Mouse (Mus musculus): ENCODE data around the gene Pou6f1. TPM values are rescaled to one million over a fixed set of nuclear protein-coding genes. Genes with fewer than 3 reads are reported as not detected.
"Not testable (repeated sequence)": the region's sequence is repeated elsewhere in the genome, so short reads cannot be mapped to it uniquely, and the experiment has no call there.

The Pou6f1 gene
- polyA plus RNA-seq, 1 experiment from 2014 or later, result 12.3 TPM

DNA sequence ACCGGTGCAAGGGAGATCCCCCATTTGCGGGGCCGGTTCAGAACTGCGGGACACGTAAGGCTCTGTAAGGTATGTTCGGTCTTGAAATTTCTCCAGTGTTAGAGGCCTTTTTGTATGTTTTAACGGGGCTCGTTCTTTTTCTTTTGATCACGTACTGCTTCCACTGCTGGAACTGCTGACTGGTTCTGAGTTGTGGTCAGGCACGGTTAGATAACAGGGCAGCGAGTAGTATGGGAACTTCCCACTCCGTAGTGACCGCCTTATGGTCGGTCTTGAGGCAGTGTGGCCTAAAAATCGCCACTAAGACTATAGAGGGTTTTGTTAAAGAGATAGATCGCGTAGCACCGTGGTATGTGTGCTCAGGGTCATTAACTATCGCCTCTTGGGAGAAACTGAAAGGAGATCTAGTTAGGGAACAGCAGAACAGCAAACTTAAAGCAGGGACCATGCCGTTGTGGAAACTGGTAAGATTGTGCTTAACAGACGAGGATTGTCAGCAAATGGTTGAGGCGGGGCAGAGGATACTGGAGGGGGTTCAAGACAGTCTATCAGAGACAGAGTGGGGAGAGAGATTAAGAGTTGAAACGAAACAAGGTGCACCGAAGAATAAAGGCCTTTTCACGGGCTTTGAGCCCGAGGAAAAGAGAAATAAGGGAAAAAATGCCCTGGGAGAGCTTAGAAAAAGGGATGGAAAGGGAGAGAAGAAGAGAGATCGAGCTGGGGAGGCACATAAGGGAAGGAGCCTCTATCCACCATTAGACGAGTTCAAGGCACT, 56.7 kb downstream of the Pou6f1 start:
- not testable (repeated sequence) for ATAC-seq (ENCODE audit: insufficient number of reproducible peaks, low FRiP score, low TSS enrichment, low read depth); H3K4me3 ChIP-seq (replicated peaks); H3K27ac ChIP-seq (replicated peaks); H3K27me3 ChIP-seq; H3K4me2 ChIP-seq (replicated peaks); H3K4me1 ChIP-seq; H3K9ac ChIP-seq; H3K9me3 ChIP-seq (replicated peaks)
- peaks cover 19% of the 10 kb centered on the region for H3K36me3 ChIP-seq
- 94% methylated on average over 27 of the region's 28 CpGs for WGBS

DNA sequence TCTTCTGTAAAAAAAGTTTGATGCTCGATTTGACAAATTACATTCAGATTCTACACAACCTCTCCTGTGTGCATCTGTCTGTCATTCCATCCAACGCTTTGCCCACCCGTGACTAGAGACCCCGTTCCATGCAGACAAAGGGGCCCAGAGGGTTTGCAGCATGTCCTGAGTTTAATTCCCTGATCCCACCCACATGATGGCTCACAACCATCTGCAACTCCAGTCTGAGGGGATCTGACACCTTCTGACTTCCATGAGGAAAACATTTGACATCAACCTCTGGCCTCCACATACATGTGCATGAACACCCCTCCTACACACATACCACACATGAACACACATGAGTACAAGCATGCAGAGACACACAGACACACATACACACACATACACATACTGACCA, 58.4 kb downstream of the Pou6f1 start:
- no peak overlapping the region for H3K4me3 ChIP-seq (replicated peaks)
- H3K27ac ChIP-seq (replicated peaks), result no peak overlapping the region
- H3K9me3 ChIP-seq (replicated peaks), result no peaks in the 10 kb centered on the region
- no peak overlapping the region for H3K9ac ChIP-seq
- no peaks in the 10 kb centered on the region for H3K27me3 ChIP-seq
- no peak overlapping the region for H3K4me2 ChIP-seq (replicated peaks)
- WGBS, result 87% methylated on average over 4 of the region's 4 CpGs
- no peaks in the 10 kb centered on the region for H3K4me1 ChIP-seq
- peaks cover 22% of the 10 kb centered on the region for H3K36me3 ChIP-seq
- ATAC-seq (ENCODE audit: insufficient number of reproducible peaks, low FRiP score, low TSS enrichment, low read depth), result no peak

DNA sequence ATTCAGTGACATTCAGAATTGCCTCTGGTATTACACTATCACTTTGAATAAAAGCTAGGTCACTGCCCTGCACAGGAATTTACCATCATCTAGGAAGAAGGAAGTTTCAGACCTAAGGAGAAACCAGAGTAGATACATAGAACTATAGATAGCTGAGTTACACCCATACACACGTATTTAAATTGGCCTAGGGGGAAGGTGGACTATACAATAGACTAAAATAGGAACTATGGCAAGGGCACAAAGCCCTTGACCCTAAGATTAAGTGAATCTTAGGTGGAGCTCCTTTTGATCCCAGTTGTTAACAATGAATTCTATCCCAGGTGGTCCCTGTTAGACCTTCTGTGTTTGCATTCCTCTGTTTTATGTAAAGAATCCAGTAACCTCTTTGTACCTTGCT, 58.8 kb downstream of the Pou6f1 start:
- not testable (repeated sequence) for H3K9me3 ChIP-seq (replicated peaks); H3K4me1 ChIP-seq; H3K27me3 ChIP-seq; H3K4me2 ChIP-seq (replicated peaks); ATAC-seq (ENCODE audit: insufficient number of reproducible peaks, low FRiP score, low TSS enrichment, low read depth); H3K4me3 ChIP-seq (replicated peaks); H3K9ac ChIP-seq; H3K27ac ChIP-seq (replicated peaks)
- 84% methylated on average over 1 of the region's 1 CpGs for WGBS
- peaks cover 26% of the 10 kb centered on the region for H3K36me3 ChIP-seq

DNA sequence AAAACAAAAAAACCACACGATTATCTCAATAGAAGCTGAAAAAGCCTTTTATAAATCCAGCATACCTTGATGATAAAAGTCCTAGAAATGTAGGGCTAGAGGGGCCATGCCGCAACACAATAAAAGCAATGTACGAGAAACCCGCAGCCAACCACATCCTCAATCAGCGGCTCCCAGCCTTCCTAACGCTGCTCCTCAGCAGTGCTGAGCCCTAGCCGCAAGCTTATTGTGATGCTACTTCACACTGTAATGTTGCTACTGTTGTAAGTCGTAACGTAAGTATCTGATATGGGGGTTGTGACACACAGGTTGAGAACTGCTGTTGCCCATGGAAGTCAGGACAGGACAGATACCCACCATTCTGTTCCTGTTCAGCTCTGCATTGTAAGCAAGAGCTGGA, 60.4 kb downstream of the Pou6f1 start:
- 95% methylated on average over 9 of the region's 9 CpGs for WGBS
- Histone ChIP-seq H3K9ac (no peak overlapping the region), H3K27ac (replicated peaks) (no peak overlapping the region), H3K4me2 (replicated peaks) (no peak overlapping the region), H3K4me3 (replicated peaks) (no peak overlapping the region), H3K27me3 (no peaks in the 10 kb centered on the region), H3K4me1 (no peaks in the 10 kb centered on the region), H3K9me3 (replicated peaks) (no peaks in the 10 kb centered on the region), H3K36me3 (peaks cover 32% of the 10 kb centered on the region)
- ATAC-seq (ENCODE audit: insufficient number of reproducible peaks, low FRiP score, low TSS enrichment, low read depth), result no peak

DNA sequence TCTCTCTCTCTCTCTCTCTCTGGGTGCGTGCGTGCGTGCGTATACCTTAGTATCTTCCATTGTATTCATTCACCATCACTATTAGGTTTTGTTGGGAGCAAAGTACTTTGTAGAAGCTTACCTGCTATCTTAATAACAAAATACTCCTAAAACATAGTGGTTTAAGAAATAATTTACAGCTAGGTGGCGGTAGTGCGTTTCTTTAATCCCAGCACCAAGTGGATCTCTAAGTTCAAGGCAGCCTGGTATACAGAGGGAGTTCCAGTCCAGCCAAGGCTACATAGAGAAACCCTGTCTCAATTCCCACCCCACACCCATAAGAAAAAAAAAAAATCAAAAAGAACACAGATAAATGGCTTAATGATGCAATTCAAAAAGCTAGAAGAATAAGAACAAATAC, 61.9 kb downstream of the Pou6f1 start:
- 85% methylated on average over 6 of the region's 6 CpGs for WGBS
- H3K4me2 ChIP-seq (replicated peaks), result no peak overlapping the region
- no peak for ATAC-seq (ENCODE audit: insufficient number of reproducible peaks, low FRiP score, low TSS enrichment, low read depth)

DNA sequence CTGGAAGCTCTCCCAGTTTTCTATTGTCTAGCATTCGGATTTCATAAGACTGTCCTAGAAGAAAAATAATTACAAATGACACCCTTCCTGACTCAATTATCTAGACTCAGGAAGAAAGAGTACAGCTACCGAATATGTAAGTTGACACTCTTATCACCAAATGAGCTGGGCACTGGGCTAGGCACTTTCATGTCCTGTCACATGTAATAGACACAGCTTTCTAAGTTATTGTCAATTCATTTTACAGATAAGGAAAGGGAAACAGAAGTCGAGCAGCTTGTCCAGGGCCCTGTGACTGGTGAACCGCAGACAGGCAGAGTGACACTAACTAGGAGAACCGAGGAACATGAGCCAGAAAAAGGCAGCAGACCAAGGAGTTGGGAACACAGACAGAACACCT, 71.9 kb downstream of the Pou6f1 start:
- ATAC-seq (ENCODE audit: insufficient number of reproducible peaks, low FRiP score, low TSS enrichment, low read depth), result no peak
- Histone ChIP-seq H3K27me3 (no peaks in the 10 kb centered on the region), H3K4me1 (no peaks in the 10 kb centered on the region), H3K9ac (no peak overlapping the region), H3K27ac (replicated peaks) (no peak overlapping the region), H3K36me3 (0 out of 2 replicates have a peak, but pooled peaks cover 15% of the 10 kb centered on the region), H3K4me3 (replicated peaks) (no peak overlapping the region), H3K4me2 (replicated peaks) (no peak overlapping the region), H3K9me3 (replicated peaks) (no peaks in the 10 kb centered on the region)
- 82% methylated on average over 5 of the region's 5 CpGs for WGBS

More for the DNA sequence above, 61.9 kb downstream of the Pou6f1 start:
- H3K27ac ChIP-seq (replicated peaks), result no peak overlapping the region
- no peaks in the 10 kb centered on the region for H3K9me3 ChIP-seq (replicated peaks)
- no peak overlapping the region for H3K4me3 ChIP-seq (replicated peaks)
- no peaks in the 10 kb centered on the region for H3K27me3 ChIP-seq
- no peaks in the 10 kb centered on the region for H3K4me1 ChIP-seq
- H3K36me3 ChIP-seq, result peaks cover 36% of the 10 kb centered on the region
- H3K9ac ChIP-seq, result no peak overlapping the region

DNA sequence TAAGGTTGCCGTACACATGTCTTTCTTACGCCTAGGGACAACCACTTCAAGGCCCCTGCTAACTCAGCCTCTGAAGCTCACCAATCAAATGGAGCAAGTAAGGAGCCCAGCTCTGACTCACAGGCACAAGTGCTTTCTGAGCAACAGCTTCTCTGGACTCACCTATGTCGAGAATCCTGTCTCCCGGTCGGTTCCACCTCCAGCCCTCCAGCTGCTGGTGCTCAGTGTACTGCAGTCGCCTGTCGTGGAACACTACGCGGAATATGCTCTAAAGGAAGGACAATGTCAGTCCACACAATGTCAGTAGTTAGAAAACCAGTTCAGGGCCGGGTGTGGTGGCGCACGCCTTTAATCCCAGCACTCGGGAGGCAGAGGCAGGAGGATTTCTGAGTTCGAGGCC, 74.4 kb downstream of the Pou6f1 start:
- H3K4me3 ChIP-seq (replicated peaks), result no peak overlapping the region
- ATAC-seq (ENCODE audit: insufficient number of reproducible peaks, low FRiP score, low TSS enrichment, low read depth), result no peak
- no peaks in the 10 kb centered on the region for H3K27me3 ChIP-seq
- WGBS, result 92% methylated on average over 14 of the region's 14 CpGs
- H3K36me3 ChIP-seq, result peaks cover 27% of the 10 kb centered on the region; the same call in 1 of the 2 replicates
- no peak overlapping the region for H3K4me2 ChIP-seq (replicated peaks)
- no peak overlapping the region for H3K27ac ChIP-seq (replicated peaks)
- H3K9ac ChIP-seq, result no peak overlapping the region
- H3K4me1 ChIP-seq, result no peaks in the 10 kb centered on the region
- H3K9me3 ChIP-seq (replicated peaks), result no peaks in the 10 kb centered on the region

Small RNAs within 50 kb of the gene (microRNA-seq; reads per million reads assigned to microRNA genes)
- not detected for gene Mir6961 (ENCODE audit: borderline number of aligned reads)

Other genes with a start within 250 kb of the Pou6f1 start
- not detected in 2 replicates for gene Methig1, start 246.8 kb downstream of the Pou6f1 start, polyA plus RNA-seq (2015; fragmentation: Nextera tagmentation; extraction: Ambion mirVana)
- not detected in 2 replicates for gene Mettl7a2, start 246.8 kb downstream of the Pou6f1 start, polyA plus RNA-seq (2015; fragmentation: Nextera tagmentation; extraction: Ambion mirVana)
- not detected in 2 replicates for gene Higd1c, start 235.4 kb downstream of the Pou6f1 start, polyA plus RNA-seq (2015; fragmentation: Nextera tagmentation; extraction: Ambion mirVana)
- 0.07 TPM in 1 of 2 replicates, not detected in the other for gene Gm5475, start 177.8 kb downstream of the Pou6f1 start, polyA plus RNA-seq (2015; fragmentation: Nextera tagmentation; extraction: Ambion mirVana)
- 23.6 and 25.9 TPM in 2 replicates for gene Slc11a2, start 174.9 kb downstream of the Pou6f1 start, polyA plus RNA-seq (2015; fragmentation: Nextera tagmentation; extraction: Ambion mirVana)
- 29.6 and 30.2 TPM in 2 replicates for gene Letmd1, start 131.0 kb downstream of the Pou6f1 start, polyA plus RNA-seq (2015; fragmentation: Nextera tagmentation; extraction: Ambion mirVana)
- 17.4 and 18.8 TPM in 2 replicates for gene Csrnp2, start 104.5 kb downstream of the Pou6f1 start, polyA plus RNA-seq (2015; fragmentation: Nextera tagmentation; extraction: Ambion mirVana)
- gene Tfcp2, start 48.0 kb downstream of the Pou6f1 start, polyA plus RNA-seq (2015; fragmentation: Nextera tagmentation; extraction: Ambion mirVana), result 23.0 and 26.6 TPM in 2 replicates
- gene Dazap2, start 15.4 kb upstream of the Pou6f1 start, polyA plus RNA-seq (2015; fragmentation: Nextera tagmentation; extraction: Ambion mirVana), result 179 and 203 TPM in 2 replicates
- gene Smagp, start 37.0 kb upstream of the Pou6f1 start, polyA plus RNA-seq (2015; fragmentation: Nextera tagmentation; extraction: Ambion mirVana), result 25.7 and 28.5 TPM in 2 replicates
- 5.2 and 5.7 TPM in 2 replicates for gene Bin2, start 69.6 kb upstream of the Pou6f1 start, polyA plus RNA-seq (2015; fragmentation: Nextera tagmentation; extraction: Ambion mirVana)
- 4.5 and 5.3 TPM in 2 replicates for gene Cela1, start 87.9 kb upstream of the Pou6f1 start, polyA plus RNA-seq (2015; fragmentation: Nextera tagmentation; extraction: Ambion mirVana)
- gene Galnt6, start 129.4 kb upstream of the Pou6f1 start, polyA plus RNA-seq (2015; fragmentation: Nextera tagmentation; extraction: Ambion mirVana), result 4.0 and 4.5 TPM in 2 replicates
- 4.8 TPM in 2 replicates for gene Slc4a8, start 161.8 kb upstream of the Pou6f1 start, polyA plus RNA-seq (2015; fragmentation: Nextera tagmentation; extraction: Ambion mirVana)

Data from embryonic facial prominence, embryonic 15.5 days (tissue).